10 mouse cellular contexts compared by ENCODE assay signal in genomic region chr3:17790331-17790730, GRCm38 (mm10).
DNase-seq lines count a peak whose midpoint lies in the region; ATAC-seq lines count a peak whose summit lies in the region.
"Had no signal": no experiment of that assay in that cellular context is flagged by ENCODE, and none has a peak within 500 bp of the region (broad histone marks: within the 10 kb centered on the region; RNA-seq: fewer than 3 reads in every experiment).

No protein-coding gene starts in this region.

- no peak overlapping the region; the same call in 1 of the 2 replicates for H3K27ac ChIP-seq in embryonic facial prominence, embryonic 11.5 days (replicated peaks; ENCODE audit: low read depth, low read length)
- H3K27ac ChIP-seq in hindbrain, embryonic 15.5 days (replicated peaks) = peak overlapping the region; percentile 99
- H3K27ac ChIP-seq in neural tube, embryonic 14.5 days (ENCODE audit: low read depth, low read length) = peak overlapping the region; percentile 100

- under 1% methylated on average over 14 of the region's 14 CpGs for WGBS in embryonic facial prominence, embryonic 11.5 days
- WGBS in hindbrain, embryonic 15.5 days = under 1% methylated on average over 14 of the region's 14 CpGs
- WGBS in neural tube, embryonic 14.5 days = under 1% methylated on average over 14 of the region's 14 CpGs

- no peaks in the 10 kb centered on the region for H3K9me3 ChIP-seq in embryonic facial prominence, embryonic 11.5 days (replicated peaks; ENCODE audit: control insufficient read depth, low read length)
- H3K9me3 ChIP-seq in hindbrain, embryonic 15.5 days = no peaks in the 10 kb centered on the region
- no peaks in the 10 kb centered on the region for H3K9me3 ChIP-seq in neural tube, embryonic 14.5 days (ENCODE audit: control insufficient read depth, low read length)

- peak; percentile 33 for DNase-seq in cerebellum, adult 9-10 months
- peak; percentile 10 for DNase-seq in embryonic facial prominence, embryonic 11.5 days (ENCODE audit: low spot score)
- no peak for DNase-seq in lung, postnatal 14 days
- no peak for DNase-seq in adrenal gland, adult 2 months
- DNase-seq in frontal cortex, adult 2 months (ENCODE audit: extremely low spot score in 1 of 2, low spot score in 1 of 2) = no peak
- DNase-seq: lung, embryonic 14.5 days had no signal

- H3K27me3 ChIP-seq in embryonic facial prominence, embryonic 11.5 days (ENCODE audit: control insufficient read depth, insufficient read depth, low read length) = peaks cover 60% of the 10 kb centered on the region
- no peaks in the 10 kb centered on the region for H3K27me3 ChIP-seq in hindbrain, embryonic 15.5 days
- no peaks in the 10 kb centered on the region; the same call in 1 of the 2 replicates for H3K27me3 ChIP-seq in neural tube, embryonic 14.5 days (ENCODE audit: control insufficient read depth, insufficient read depth, low read length)

- no peaks in the 10 kb centered on the region for H3K36me3 ChIP-seq in embryonic facial prominence, embryonic 11.5 days (replicated peaks; ENCODE audit: control insufficient read depth, insufficient read depth, low read depth, low read length)
- H3K36me3 ChIP-seq in hindbrain, embryonic 15.5 days = no peaks in the 10 kb centered on the region
- H3K36me3 ChIP-seq in neural tube, embryonic 14.5 days (ENCODE audit: control insufficient read depth, insufficient read depth, low read length) = peaks cover 7% of the 10 kb centered on the region

- peaks cover 8% of the 10 kb centered on the region for H3K4me1 ChIP-seq in embryonic facial prominence, embryonic 11.5 days (ENCODE audit: control insufficient read depth, insufficient read depth, low read length)
- peaks cover 24% of the 10 kb centered on the region for H3K4me1 ChIP-seq in hindbrain, embryonic 15.5 days (replicated peaks)
- peaks cover 11% of the 10 kb centered on the region for H3K4me1 ChIP-seq in neural tube, embryonic 14.5 days (ENCODE audit: control insufficient read depth, insufficient read depth, low read length)

- no peak overlapping the region for H3K4me2 ChIP-seq in embryonic facial prominence, embryonic 11.5 days (ENCODE audit: low read depth, low read length)
- peak overlapping the region; percentile 98 for H3K4me2 ChIP-seq in hindbrain, embryonic 15.5 days
- H3K4me2 ChIP-seq in neural tube, embryonic 14.5 days (ENCODE audit: low read depth, low read length) = peak overlapping the region; percentile 30
- H3K4me2 ChIP-seq: lung, embryonic 14.5 days had no signal

- ATAC-seq in cerebellum, adult (ENCODE audit: insufficient number of reproducible peaks, low FRiP score, low TSS enrichment) = no peak
- ATAC-seq in embryonic facial prominence, embryonic 11.5 days (replicated peaks; ENCODE audit: insufficient number of reproducible peaks, low FRiP score, low TSS enrichment, low read depth) = no peak
- ATAC-seq in hindbrain, embryonic 15.5 days (ENCODE audit: low FRiP score, low read depth) = no peak
- ATAC-seq in neural tube, embryonic 14.5 days (ENCODE audit: low read depth) = no peak
- ATAC-seq: Patski had no signal

- H3K4me3 ChIP-seq in embryonic facial prominence, embryonic 11.5 days (ENCODE audit: low read depth, low read length) = peak overlapping the region; percentile 26
- H3K4me3 ChIP-seq in hindbrain, embryonic 15.5 days = peak overlapping the region; percentile 66
- H3K4me3 ChIP-seq in neural tube, embryonic 14.5 days (ENCODE audit: low read depth, low read length) = peak overlapping the region; percentile 72

- peak overlapping the region; percentile 50 for H3K9ac ChIP-seq in embryonic facial prominence, embryonic 11.5 days (replicated peaks; ENCODE audit: low read length)
- H3K9ac ChIP-seq in hindbrain, embryonic 15.5 days = peak overlapping the region; percentile 82
- peak overlapping the region; percentile 99 for H3K9ac ChIP-seq in neural tube, embryonic 14.5 days (replicated peaks; ENCODE audit: low read depth, low read length)
- H3K9ac ChIP-seq: lung, embryonic 14.5 days had no signal

Comparison
In these comparisons a context has a peak if more than half of its experiments do, and no peak if none do; other contexts are left out.
1. DNase-seq: peak in cerebellum, adult 9-10 months (single experiment) and embryonic facial prominence, embryonic 11.5 days (single experiment); none in lung, postnatal 14 days (single experiment), adrenal gland, adult 2 months (single experiment) and frontal cortex, adult 2 months (0 of 2).
2. Peak in every context shown above with its lines, with median percentiles within 50 percentile points of each other: H3K4me3 ChIP-seq and H3K9ac ChIP-seq.